Mouse (Mus musculus) kidney, adult 2 months (tissue): ENCODE data around the gene Slc35g3. TPM values are rescaled to one million over a fixed set of nuclear protein-coding genes. Genes with fewer than 3 reads are reported as not detected.

Experiments
- DNase-seq: peaks from one replicate; pipeline ENCODE4 v3.0.0; 2021
- H3K27ac ChIP-seq: fragments of 200-500 bp; 2 replicates; pipeline ENCODE4 v1.5.1; 2012; ENCODE audit warnings: low read depth, low read length, control low read depth, inconsistent platforms; ENCODE audit not compliant: insufficient read depth
- H3K27me3 ChIP-seq: fragments of 200-500 bp; replicated peaks from 2 replicates; pipeline ENCODE4 v1.6.1; 2012; ENCODE audit warnings: mild to moderate bottlenecking, moderate library complexity, low read length, inconsistent platforms; ENCODE audit not compliant: control insufficient read depth, insufficient read depth
- H3K36me3 ChIP-seq: fragments of 200-500 bp; 2 replicates; pipeline ENCODE4 v1.6.1; 2012; ENCODE audit warnings: mild to moderate bottlenecking, moderate library complexity, low read length, inconsistent platforms; ENCODE audit not compliant: control insufficient read depth, insufficient read depth
- H3K4me1 ChIP-seq: fragments of 200-500 bp; 2 replicates; pipeline ENCODE4 v1.6.1; 2011; ENCODE audit warnings: low read length; ENCODE audit not compliant: control insufficient read depth, insufficient read depth
- H3K4me3 ChIP-seq: fragments of 200-500 bp; 2 replicates; pipeline ENCODE4 v1.5.1; 2011; ENCODE audit warnings: mild to moderate bottlenecking, low read depth, low read length, control low read depth; ENCODE audit not compliant: insufficient read depth
- CTCF ChIP-seq: fragments of 200-500 bp; conservative IDR thresholded peaks from 2 replicates; pipeline ENCODE4 v1.5.1; 2011; ENCODE audit warnings: low read depth, mild to moderate bottlenecking, control low read depth, low read length, moderate library complexity, mixed read lengths; ENCODE audit not compliant: insufficient read depth, insufficient read length
- POLR2A ChIP-seq: fragments of 200-500 bp; IDR thresholded peaks from one replicate; pipeline ENCODE4 v1.6.1; 2011; ENCODE audit warnings: low read depth, low read length, control low read depth
- WGBS: fragments of 180-500 bp; shearing (Covaris S2); methylation state at CpG from one replicate; pipeline ENCODE4 v1.1.7; 2018; 5-methylcytosine and 5-hydroxymethylcytosine counted together
- polyA plus RNA-seq: library from polyadenylated mRNA; depleted of rRNA; stranded (reverse); fragments of >200 nt; gene quantifications from 2 replicates; pipeline ENCODE4 v1.2.3, GENCODE M21; 2012

The Slc35g3 gene
- polyA plus RNA-seq, 1 experiment = 0.05 TPM

GRCm38 (mm10) chr11:69787306-69787705 is 25.5 kb upstream of the Slc35g3 start:
- WGBS = 86% methylated on average over 5 of the region's 5 CpGs
- H3K4me1 ChIP-seq = peaks cover 5% of the 10 kb centered on the region; the same call in 1 of the 2 replicates
- H3K27ac ChIP-seq = no peak overlapping the region
- TF ChIP-seq CTCF = no peak
- no peak for TF ChIP-seq POLR2A
- H3K27me3 ChIP-seq = no peaks in the 10 kb centered on the region
- no peak overlapping the region for H3K4me3 ChIP-seq
- DNase-seq = no peak
- no peaks in the 10 kb centered on the region for H3K36me3 ChIP-seq

- 43% methylated on average over 15 of the region's 15 CpGs for WGBS
- Histone ChIP-seq H3K27me3 (no peaks in the 10 kb centered on the region), H3K4me3 (peak overlapping the region; percentile 36; the same call in 1 of the 2 replicates), H3K36me3 (no peaks in the 10 kb centered on the region), H3K27ac (no peak overlapping the region), H3K4me1 (peaks cover 5% of the 10 kb centered on the region; the same call in 1 of the 2 replicates)
- TF ChIP-seq CTCF = no peak
- TF ChIP-seq POLR2A = no peak
- DNase-seq = peak; percentile 65
Measured at GRCm38 (mm10) chr11:69784793-69785272, 23.1 kb upstream of the Slc35g3 start.

GRCm38 (mm10) chr11:69781828-69782227 is 20.1 kb upstream of the Slc35g3 start:
- Histone ChIP-seq H3K36me3 (no peaks in the 10 kb centered on the region), H3K4me1 (peaks cover 5% of the 10 kb centered on the region; the same call in 1 of the 2 replicates), H3K27ac (no peak overlapping the region), H3K27me3 (no peaks in the 10 kb centered on the region), H3K4me3 (no peak overlapping the region)
- TF ChIP-seq POLR2A (no peak), CTCF (no peak)
- WGBS = 39% methylated on average over 4 of the region's 4 CpGs
- no peak for DNase-seq

- Histone ChIP-seq H3K27me3 (no peaks in the 10 kb centered on the region), H3K27ac (no peak overlapping the region), H3K36me3 (no peaks in the 10 kb centered on the region), H3K4me3 (no peak overlapping the region), H3K4me1 (no peaks in the 10 kb centered on the region)
- no peak for DNase-seq
- TF ChIP-seq POLR2A (no peak), CTCF (no peak)
- 58% methylated on average over 7 of the region's 7 CpGs for WGBS
Measured at GRCm38 (mm10) chr11:69778985-69779384, 17.2 kb upstream of the Slc35g3 start.

- H3K4me3 ChIP-seq = no peak overlapping the region
- no peaks in the 10 kb centered on the region for H3K36me3 ChIP-seq
- no peaks in the 10 kb centered on the region for H3K4me1 ChIP-seq
- no peak overlapping the region for H3K27ac ChIP-seq
- 68% methylated on average over 23 of the region's 23 CpGs for WGBS
- H3K27me3 ChIP-seq = no peaks in the 10 kb centered on the region
- TF ChIP-seq POLR2A (no peak), CTCF (no peak)
- no peak for DNase-seq
Measured at GRCm38 (mm10) chr11:69778258-69778982, 16.7 kb upstream of the Slc35g3 start.

- no peak for DNase-seq
- Histone ChIP-seq H3K27me3 (no peaks in the 10 kb centered on the region), H3K4me1 (no peaks in the 10 kb centered on the region), H3K36me3 (no peaks in the 10 kb centered on the region), H3K4me3 (no peak overlapping the region), H3K27ac (no peak overlapping the region)
- 64% methylated on average over 26 of the region's 26 CpGs for WGBS
- TF ChIP-seq POLR2A = no peak
- no peak for TF ChIP-seq CTCF
Measured at GRCm38 (mm10) chr11:69777504-69778257, 15.9 kb upstream of the Slc35g3 start.

GRCm38 (mm10) chr11:69776488-69776887 is 14.7 kb upstream of the Slc35g3 start:
- H3K4me1 ChIP-seq = no peaks in the 10 kb centered on the region
- H3K36me3 ChIP-seq = no peaks in the 10 kb centered on the region
- no peak for TF ChIP-seq POLR2A
- TF ChIP-seq CTCF = no peak
- H3K27ac ChIP-seq = no peak overlapping the region
- no peak for DNase-seq
- 90% methylated on average over 20 of the region's 20 CpGs for WGBS
- H3K27me3 ChIP-seq = no peaks in the 10 kb centered on the region
- H3K4me3 ChIP-seq = no peak overlapping the region
